Mouse (Mus musculus): ENCODE results near the gene Gm5460. TPM values are rescaled to one million over a fixed set of nuclear protein-coding genes. Genes with fewer than 3 reads are reported as not detected.

Gm5460 gene
- total and polyA plus RNA-seq, 3 experiments = 0.14 to 0.36 (median 0.24) TPM

GRCm38 (mm10) chr14:34075346-34075745 is 58.8 kb downstream of the Gm5460 start:
- DNase-seq = peak; percentile 18

GRCm38 (mm10) chr14:34077222-34077621 is 60.7 kb downstream of the Gm5460 start:
- DNase-seq = no peak

GRCm38 (mm10) chr14:34078293-34078692 is 61.7 kb downstream of the Gm5460 start:
- no peak for DNase-seq

- DNase-seq = peak; percentile 62
These were observed 63.9 kb downstream of the Gm5460 start for GRCm38 (mm10) chr14:34080321-34080997.

- no peak for DNase-seq
These were observed 69.2 kb downstream of the Gm5460 start, which contains the start of gene Anxa8 for GRCm38 (mm10) chr14:34085731-34086130. Anxa8 (plus strand) TSS chr14:34085981.

GRCm38 (mm10) chr14:34086806-34087205 is 70.2 kb downstream of the Gm5460 start:
- no peak for DNase-seq

GRCm38 (mm10) chr14:34087856-34088398 is 71.4 kb downstream of the Gm5460 start:
- DNase-seq = no peak

- DNase-seq = no peak
These were observed 73.2 kb downstream of the Gm5460 start for GRCm38 (mm10) chr14:34089796-34090195.

- DNase-seq = no peak
These were observed 74.9 kb downstream of the Gm5460 start for GRCm38 (mm10) chr14:34091475-34091874.

GRCm38 (mm10) chr14:34092856-34093255 is 76.3 kb downstream of the Gm5460 start:
- DNase-seq = no peak

GRCm38 (mm10) chr14:34096161-34096560 is 79.6 kb downstream of the Gm5460 start:
- DNase-seq = no peak

Other genes starting within 250 kb of the Gm5460 start
- 10 to 100 TPM; 11.2 to 24.6 TPM for gene Gdf10, start 93.2 kb upstream of the Gm5460 start, total RNA-seq (2021)
- gene Gdf10, start 93.2 kb upstream of the Gm5460 start, polyA plus RNA-seq (2012; rRNA removed) = 50.5 and 52.1 TPM in 2 replicates
- gene Gdf2, start 75.7 kb upstream of the Gm5460 start, total RNA-seq (2021) = not detected
- 0.03 TPM in 1 of 2 replicates, not detected in the other for gene Gdf2, start 75.7 kb upstream of the Gm5460 start, polyA plus RNA-seq (2012; rRNA removed)
- gene Rbp3, start 62.8 kb upstream of the Gm5460 start, total RNA-seq (2021) = not detected
- gene Rbp3, start 62.8 kb upstream of the Gm5460 start, polyA plus RNA-seq (2012; rRNA removed) = not detected in 2 replicates
- under 1 TPM in 1 of 2 experiments, not detected in 1; 0.07 TPM for gene Zfp488, start 38.0 kb upstream of the Gm5460 start, total RNA-seq (2021)
- gene Zfp488, start 38.0 kb upstream of the Gm5460 start, polyA plus RNA-seq (2012; rRNA removed) = 0.02 TPM in 1 of 2 replicates, not detected in the other
- gene Gm30083, start 1.6 kb upstream of the Gm5460 start, total RNA-seq (2021) = not detected
- not detected in 2 replicates for gene Gm30083, start 1.6 kb upstream of the Gm5460 start, polyA plus RNA-seq (2012; rRNA removed)
- not detected for gene Antxrl, start 35.9 kb downstream of the Gm5460 start, total RNA-seq (2021)
- gene Antxrl, start 35.9 kb downstream of the Gm5460 start, polyA plus RNA-seq (2012; rRNA removed) = not detected in 2 replicates
- gene Anxa8, start 69.2 kb downstream of the Gm5460 start, total RNA-seq (2021) = 1 to 10 TPM; 3.6 to 5.9 TPM
- gene Anxa8, start 69.2 kb downstream of the Gm5460 start, polyA plus RNA-seq (2012; rRNA removed) = 0.74 and 1.2 TPM in 2 replicates
- not detected for gene A630023A22Rik, start 86.0 kb downstream of the Gm5460 start, total RNA-seq (2021)
- gene A630023A22Rik, start 86.0 kb downstream of the Gm5460 start, polyA plus RNA-seq (2012; rRNA removed) = not detected in 2 replicates
- under 1 TPM; 0.09 to 0.10 TPM for gene Npy4r, start 135.7 kb downstream of the Gm5460 start, total RNA-seq (2021)
- 0.02 and 0.15 TPM in 2 replicates for gene Npy4r, start 135.7 kb downstream of the Gm5460 start, polyA plus RNA-seq (2012; rRNA removed)
- 1 to 10 TPM; 1.4 to 2.8 TPM for gene Gprin2, start 184.9 kb downstream of the Gm5460 start, total RNA-seq (2021)
- gene Gprin2, start 184.9 kb downstream of the Gm5460 start, polyA plus RNA-seq (2012; rRNA removed) = 0.85 and 1.3 TPM in 2 replicates
- gene Syt15, start 202.8 kb downstream of the Gm5460 start, total RNA-seq (2021) = under 1 TPM; 0.17 to 0.24 TPM
- 0.52 and 0.85 TPM in 2 replicates for gene Syt15, start 202.8 kb downstream of the Gm5460 start, polyA plus RNA-seq (2012; rRNA removed)

Measured in adrenal gland, adult 2 months (tissue).